Mouse (Mus musculus): ENCODE measurements at regions not wholly inside any gene's neighbourhood (a gene's known extent, or its start where the extent isn't known, plus 50 kb on each side); places are given as distances from the start of the nearest gene placed in this dataset.
"Not testable (repeated sequence)": the region's sequence is repeated elsewhere in the genome, so short reads cannot be mapped to it uniquely, and the experiment has no call there.

GRCm38 (mm10) chr10:117567379-117568137 lies 61.7 kb upstream of the Cpm start:
- in situ Hi-C loops (cut with MboI), result no loop called here

- in situ Hi-C loops (cut with MboI), result no loop called here
These were observed 62.5 kb upstream of the Cpm start for GRCm38 (mm10) chr10:117566648-117567378.

- in situ Hi-C loops (cut with MboI), result no loop called here
These were observed 63.1 kb upstream of the Cpm start for GRCm38 (mm10) chr10:117566204-117566603.

GRCm38 (mm10) chr10:117565529-117566086 lies 63.7 kb upstream of the Cpm start:
- in situ Hi-C loops (cut with MboI), result no loop called here

GRCm38 (mm10) chr10:117565110-117565509 lies 64.2 kb upstream of the Cpm start:
- in situ Hi-C loops (cut with MboI), result no loop called here

GRCm38 (mm10) chr10:117564118-117565040 lies 64.9 kb upstream of the Cpm start:
- in situ Hi-C loops (cut with MboI), result no loop called here

- in situ Hi-C loops (cut with MboI), result no loop called here
These were observed 65.7 kb upstream of the Cpm start for GRCm38 (mm10) chr10:117563429-117564117.

- in situ Hi-C loops (cut with MboI), result not testable (repeated sequence)
These were observed 66.5 kb upstream of the Cpm start for GRCm38 (mm10) chr10:117562850-117563248.

- in situ Hi-C loops (cut with MboI), result no loop called here
These were observed 67.1 kb upstream of the Cpm start for GRCm38 (mm10) chr10:117561909-117562849.

GRCm38 (mm10) chr10:117561279-117561820 lies 68.0 kb upstream of the Cpm start:
- in situ Hi-C loops (cut with MboI), result no loop called here

- in situ Hi-C loops (cut with MboI), result no loop called here
These were observed 68.7 kb upstream of the Cpm start for GRCm38 (mm10) chr10:117560396-117561278.

GRCm38 (mm10) chr10:117559615-117560395 lies 69.5 kb upstream of the Cpm start:
- in situ Hi-C loops (cut with MboI), result no loop called here

- in situ Hi-C loops (cut with MboI), result no loop called here
These were observed 70.2 kb upstream of the Cpm start for GRCm38 (mm10) chr10:117558891-117559614.

- in situ Hi-C loops (cut with MboI), result no loop called here
These were observed 71.0 kb upstream of the Cpm start for GRCm38 (mm10) chr10:117558292-117558800.

GRCm38 (mm10) chr10:117557666-117558065 lies 71.6 kb upstream of the Cpm start:
- in situ Hi-C loops (cut with MboI), result no loop called here

GRCm38 (mm10) chr10:117556851-117557542 lies 72.3 kb upstream of the Cpm start:
- in situ Hi-C loops (cut with MboI), result no loop called here

Data from mature B cell (primary cell).